Mouse (Mus musculus) spleen, adult 2 months (tissue): ENCODE results near the gene Eml1.

Experiments
- CTCF ChIP-seq: fragments of 200-500 bp; IDR thresholded peaks from 2 replicates; pipeline ENCODE4 v1.5.1; 2011; ENCODE audit warnings: mild to moderate bottlenecking, inconsistent platforms; ENCODE audit not compliant: insufficient read depth, insufficient read length, insufficient replicate concordance; ENCODE audit errors: extremely low read depth
- POLR2A ChIP-seq: fragments of 200-500 bp; IDR thresholded peaks from 2 replicates; pipeline ENCODE4 v1.6.1; 2011; ENCODE audit warnings: low read depth, low read length, inconsistent platforms

GRCm38 (mm10) chr12:108431714-108432113, 61.0 kb downstream of the Eml1 start:
- TF ChIP-seq CTCF: no peak
- TF ChIP-seq POLR2A: no peak
